Mouse (Mus musculus) intestine, postnatal 0 days (tissue): ENCODE measurements around the gene Synpo2. TPM values are rescaled to one million over a fixed set of nuclear protein-coding genes. Genes with fewer than 3 reads are reported as not detected.

ENCODE experiments used
- ATAC-seq: fragments of 200-750 bp; cut with Nextera tagmentation; 2 replicates; pipeline ENCODE4 v1.8.0; 2017; ENCODE audit warnings: mild to moderate bottlenecking, moderate TSS enrichment, moderate library complexity
- H3K27ac ChIP-seq: fragments of 300-500 bp; sonication (generic); 2 replicates; pipeline ENCODE4 v1.5.1; 2014; ENCODE audit warnings: mild to moderate bottlenecking, low read depth, low read length, moderate library complexity
- H3K27me3 ChIP-seq: fragments of 300-500 bp; sonication (generic); replicated peaks from 2 replicates; pipeline ENCODE4 v1.6.1; 2014; ENCODE audit warnings: low read length, mixed read lengths; ENCODE audit not compliant: control insufficient read depth, insufficient read depth
- H3K36me3 ChIP-seq: fragments of 300-500 bp; sonication (generic); 2 replicates; pipeline ENCODE4 v1.6.1; 2014; ENCODE audit warnings: mild to moderate bottlenecking, moderate library complexity; ENCODE audit not compliant: control insufficient read depth, insufficient read depth
- H3K4me1 ChIP-seq: fragments of 300-500 bp; sonication (generic); replicated peaks from 2 replicates; pipeline ENCODE4 v1.6.1; 2014; ENCODE audit warnings: antibody characterized with exemption, low read length, mixed read lengths; ENCODE audit not compliant: control insufficient read depth, insufficient read depth
- H3K4me2 ChIP-seq: fragments of 300-500 bp; sonication (generic); replicated peaks from 2 replicates; pipeline ENCODE4 v1.6.1; 2014; ENCODE audit warnings: low read depth, mild to moderate bottlenecking, moderate library complexity
- H3K4me3 ChIP-seq: fragments of 300-500 bp; sonication (generic); 2 replicates; pipeline ENCODE4 v1.5.1; 2014; ENCODE audit warnings: low read depth, low read length
- H3K9ac ChIP-seq: fragments of 300-500 bp; sonication (generic); 2 replicates; pipeline ENCODE4 v1.6.1; 2014; ENCODE audit warnings: mild to moderate bottlenecking, low read depth, low read length
- H3K9me3 ChIP-seq: fragments of 300-500 bp; sonication (generic); 2 replicates; pipeline ENCODE4 v1.6.1; 2016; ENCODE audit warnings: mixed run types; ENCODE audit not compliant: control insufficient read depth
- CTCF ChIP-seq: sonication (generic); IDR thresholded peaks from 2 replicates; pipeline ENCODE4 v1.5.1; 2016; ENCODE audit warnings: low read depth, mild to moderate bottlenecking, control low read depth, antibody characterized with exemption, moderate library complexity
- WGBS: fragments of 180-500 bp; shearing (Covaris S2); extraction: QIAGEN DNeasy Blood & Tissue Kit; methylation state at CpG from one replicate; pipeline ENCODE4 v1.1.7; 2014; 5-methylcytosine and 5-hydroxymethylcytosine counted together
- polyA plus RNA-seq: library from polyadenylated mRNA; unstranded; fragments of >200 nt; fragmentation: Nextera tagmentation; extraction: Ambion mirVana; gene quantifications from 2 replicates; pipeline ENCODE4 v1.2.1, GENCODE M21; 2015

Gene Synpo2
- polyA plus RNA-seq, 1 experiment from 2014 or later: 23.9 TPM

DNA sequence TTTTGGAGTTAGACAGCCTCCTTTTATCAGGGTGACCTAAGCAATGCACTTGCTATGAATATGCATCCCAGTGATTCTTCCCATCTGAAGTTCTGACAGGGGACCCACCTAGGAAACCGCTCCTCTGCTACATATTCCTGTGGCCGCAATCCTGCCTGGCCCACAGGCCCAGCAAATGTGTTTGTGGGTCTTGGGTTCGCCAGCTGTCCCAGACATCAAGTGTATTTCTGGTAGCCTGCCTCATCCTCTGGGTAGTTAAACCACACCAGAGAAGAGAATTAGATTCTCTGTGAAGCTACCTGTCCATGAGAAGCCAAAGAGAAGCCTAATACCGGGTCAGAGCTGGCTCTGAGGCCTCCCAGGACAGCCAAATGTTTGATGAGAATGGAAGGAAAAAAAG is 90.0 kb downstream of the Synpo2 start:
- H3K27me3 ChIP-seq: no peaks in the 10 kb centered on the region
- H3K4me2 ChIP-seq: no peak overlapping the region
- no peaks in the 10 kb centered on the region for H3K4me1 ChIP-seq
- H3K4me3 ChIP-seq: no peak overlapping the region
- WGBS: 88% methylated on average over 4 of the region's 4 CpGs
- no peak for TF ChIP-seq CTCF
- no peaks in the 10 kb centered on the region for H3K9me3 ChIP-seq
- no peak overlapping the region for H3K9ac ChIP-seq
- ATAC-seq: no peak
- no peaks in the 10 kb centered on the region for H3K36me3 ChIP-seq
- H3K27ac ChIP-seq: no peak overlapping the region

DNA sequence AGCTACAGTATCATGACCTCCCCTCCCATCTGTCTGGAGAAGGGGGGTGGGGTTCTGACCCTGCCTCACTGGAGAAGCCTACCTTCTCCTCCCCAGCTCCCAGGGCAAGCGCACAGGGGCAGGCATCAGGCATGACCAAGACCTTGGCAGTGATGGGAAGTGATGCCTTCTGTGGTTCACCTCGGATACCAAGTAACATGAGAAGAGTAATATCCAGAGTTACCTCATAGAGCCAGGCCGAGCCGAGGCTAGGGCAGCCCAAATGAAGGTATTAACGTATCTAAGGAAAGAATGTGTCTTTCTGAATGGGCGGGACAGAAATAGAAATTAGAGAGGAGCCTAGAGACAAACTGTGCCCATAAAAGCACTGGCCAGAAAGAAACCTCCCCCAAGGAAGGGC is 92.5 kb downstream of the Synpo2 start:
- Histone ChIP-seq H3K27ac (no peak overlapping the region), H3K4me1 (no peaks in the 10 kb centered on the region), H3K27me3 (no peaks in the 10 kb centered on the region), H3K9me3 (no peaks in the 10 kb centered on the region), H3K4me2 (no peak overlapping the region), H3K9ac (no peak overlapping the region), H3K36me3 (no peaks in the 10 kb centered on the region), H3K4me3 (no peak overlapping the region)
- ATAC-seq: no peak
- TF ChIP-seq CTCF: no peak
- 81% methylated on average over 6 of the region's 6 CpGs for whole genome bisulfite sequencing

DNA sequence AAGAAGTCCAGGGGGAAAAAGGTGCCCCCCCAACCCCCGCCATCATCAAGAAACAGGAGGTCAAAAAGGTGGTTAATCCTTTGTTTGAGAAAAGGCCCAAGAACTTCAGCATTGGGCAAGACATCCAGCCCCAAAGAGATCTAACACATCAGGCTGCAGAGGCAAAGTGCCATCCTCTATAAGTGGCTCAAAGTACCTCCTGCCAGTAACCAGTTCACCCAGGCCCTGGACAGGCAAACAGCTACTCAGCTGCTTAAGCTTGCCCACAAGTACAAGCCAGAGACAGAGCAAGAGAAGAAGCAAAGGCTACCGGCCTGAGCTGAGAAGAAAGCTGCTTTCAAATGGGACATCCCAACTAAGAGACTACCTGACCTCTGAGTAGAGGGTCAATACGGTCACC is 93.7 kb downstream of the Synpo2 start:
- Histone ChIP-seq H3K27ac (no peak overlapping the region), H3K4me2 (no peak overlapping the region), H3K9me3 (no peaks in the 10 kb centered on the region), H3K4me3 (no peak overlapping the region), H3K9ac (no peak overlapping the region), H3K36me3 (no peaks in the 10 kb centered on the region), H3K4me1 (no peaks in the 10 kb centered on the region), H3K27me3 (no peaks in the 10 kb centered on the region)
- ATAC-seq: no peak
- WGBS: 85% methylated on average over 3 of the region's 3 CpGs
- TF ChIP-seq CTCF: no peak

DNA sequence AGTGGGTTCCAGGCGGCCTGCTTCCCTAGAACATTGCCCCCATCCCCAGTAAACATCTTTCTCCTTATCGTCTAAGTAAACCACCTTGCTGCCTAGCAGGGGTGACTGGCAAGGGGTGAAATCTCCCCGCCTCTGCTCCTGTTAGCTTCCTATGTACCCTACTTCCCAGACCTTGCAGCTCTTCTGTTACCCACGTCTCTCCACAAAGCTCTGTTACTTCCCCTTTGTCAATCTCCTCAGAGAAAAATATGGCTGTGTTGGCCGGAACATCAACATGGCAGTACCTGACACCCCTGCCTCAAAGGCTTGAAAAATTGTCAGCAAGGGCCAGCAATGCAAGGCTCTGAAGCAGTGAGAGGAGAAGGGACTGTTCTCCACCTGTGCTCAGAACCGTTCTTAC is 94.9 kb downstream of the Synpo2 start:
- Histone ChIP-seq H3K4me1 (no peaks in the 10 kb centered on the region), H3K27me3 (no peaks in the 10 kb centered on the region), H3K9me3 (no peaks in the 10 kb centered on the region), H3K36me3 (no peaks in the 10 kb centered on the region), H3K4me2 (no peak overlapping the region), H3K4me3 (no peak overlapping the region), H3K9ac (no peak overlapping the region), H3K27ac (no peak overlapping the region)
- 72% methylated on average over 6 of the region's 6 CpGs for WGBS
- no peak for TF ChIP-seq CTCF
- no peak for ATAC-seq

DNA sequence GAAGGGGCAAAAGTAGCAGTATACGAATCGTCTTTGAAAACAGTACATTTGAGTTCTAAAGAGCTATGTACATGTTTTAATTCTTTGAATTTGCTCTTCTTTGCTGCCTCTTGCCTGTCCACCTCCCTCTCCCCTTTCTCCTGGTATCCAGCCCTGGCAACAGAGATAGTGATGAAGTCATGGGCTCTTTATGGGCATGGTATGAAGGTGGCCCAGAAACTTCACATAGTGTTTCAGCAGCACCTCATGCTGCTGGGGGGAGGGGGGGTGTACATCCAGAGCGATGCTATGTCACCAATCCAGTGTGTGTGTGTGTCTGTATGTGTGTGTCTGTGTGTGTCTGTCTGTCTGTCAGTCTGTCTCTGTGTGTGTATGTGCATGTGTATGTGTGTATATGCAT is 95.8 kb downstream of the Synpo2 start:
- no peak overlapping the region for H3K9ac ChIP-seq
- no peaks in the 10 kb centered on the region for H3K27me3 ChIP-seq
- H3K36me3 ChIP-seq: no peaks in the 10 kb centered on the region
- H3K4me2 ChIP-seq: no peak overlapping the region
- H3K4me3 ChIP-seq: no peak overlapping the region
- no peak overlapping the region for H3K27ac ChIP-seq
- H3K9me3 ChIP-seq: no peaks in the 10 kb centered on the region
- WGBS: 93% methylated on average over 3 of the region's 3 CpGs
- ATAC-seq: no peak
- no peak for TF ChIP-seq CTCF
- H3K4me1 ChIP-seq: no peaks in the 10 kb centered on the region

DNA sequence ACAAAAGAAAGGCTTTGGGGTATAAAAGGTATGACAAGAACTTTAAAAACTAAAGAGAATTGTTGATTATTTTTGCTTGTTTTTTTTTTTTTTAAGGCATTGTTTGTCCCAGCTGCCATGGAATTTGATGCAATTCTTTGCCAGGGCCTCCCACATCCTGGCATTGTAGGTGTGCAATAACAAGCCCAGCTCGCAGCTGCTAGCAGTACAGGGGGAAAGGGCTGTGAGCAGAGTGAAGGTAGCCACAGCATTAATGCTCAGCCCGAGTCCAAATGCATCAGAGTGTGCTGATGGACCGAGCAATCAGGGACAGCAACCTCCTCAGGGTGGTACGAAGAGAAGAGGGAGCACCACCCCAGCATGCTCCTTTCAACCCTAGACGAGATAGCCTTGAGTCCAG is 96.3 kb downstream of the Synpo2 start:
- Histone ChIP-seq H3K9me3 (no peaks in the 10 kb centered on the region), H3K4me2 (no peak overlapping the region), H3K27me3 (no peaks in the 10 kb centered on the region), H3K27ac (no peak overlapping the region), H3K36me3 (no peaks in the 10 kb centered on the region), H3K4me1 (no peaks in the 10 kb centered on the region), H3K4me3 (no peak overlapping the region), H3K9ac (no peak overlapping the region)
- TF ChIP-seq CTCF: no peak
- ATAC-seq: no peak
- 69% methylated on average over 5 of the region's 5 CpGs for WGBS
